Mouse (Mus musculus): Measurements from ENCODE around the gene Hdc.

Hdc gene

GRCm38 (mm10) chr2:126552357-126553290 is 66.5 kb downstream of the Hdc start, which contains the start of gene Slc27a2:
Slc27a2 (plus strand) TSS chr2:126552407.
- DNase-seq (ENCODE audit: low spot score): peak; percentile 55

GRCm38 (mm10) chr2:126551896-126552295 is 67.2 kb downstream of the Hdc start:
- no peak for DNase-seq (ENCODE audit: low spot score)

- no peak for DNase-seq (ENCODE audit: low spot score)
These were observed 67.7 kb downstream of the Hdc start for GRCm38 (mm10) chr2:126551244-126551890.

- DNase-seq (ENCODE audit: low spot score): no peak
These were observed 69.4 kb downstream of the Hdc start for GRCm38 (mm10) chr2:126549681-126550080.

- no peak for DNase-seq (ENCODE audit: low spot score)
These were observed 72.7 kb downstream of the Hdc start for GRCm38 (mm10) chr2:126546392-126546791.

- peak; percentile 36 for DNase-seq (ENCODE audit: low spot score)
These were observed 73.8 kb downstream of the Hdc start for GRCm38 (mm10) chr2:126545297-126545696.
